Mouse (Mus musculus): ENCODE measurements around the gene Il17re. TPM values are rescaled to one million over a fixed set of nuclear protein-coding genes. Genes with fewer than 3 reads are reported as not detected.

Gene Il17re
- polyA plus RNA-seq, 1 experiment from 2014 or later: 8.4 TPM

GRCm38 (mm10) chr6:113438721-113439430, 19.4 kb upstream of the Il17re start:
- ATAC-seq (replicated peaks; ENCODE audit: low FRiP score, low TSS enrichment, low read depth) (no peak), DNase-seq (ENCODE audit: low spot score) (no peak)
- Histone ChIP-seq H3K4me3 (ENCODE audit: low read depth, low read length) (no peak overlapping the region), H3K4me1 (replicated peaks; ENCODE audit: control insufficient read depth, insufficient read depth, low read length) (peaks cover 7% of the 10 kb centered on the region), H3K27me3 (replicated peaks; ENCODE audit: control insufficient read depth, insufficient read depth, low read length) (no peaks in the 10 kb centered on the region), H3K9me3 (ENCODE audit: control insufficient read depth, low read length) (no peaks in the 10 kb centered on the region), H3K4me2 (ENCODE audit: low read length) (no peak overlapping the region), H3K36me3 (ENCODE audit: control insufficient read depth, insufficient read depth, low read length) (no peaks in the 10 kb centered on the region), H3K27ac (ENCODE audit: low read depth) (no peak overlapping the region), H3K9ac (ENCODE audit: low read length) (no peak overlapping the region)
- whole genome bisulfite sequencing: 52% methylated on average over 12 of the region's 12 CpGs

- H3K9me3 ChIP-seq (ENCODE audit: control insufficient read depth, low read length): no peaks in the 10 kb centered on the region
- no peak overlapping the region for H3K4me3 ChIP-seq (ENCODE audit: low read depth, low read length)
- ATAC-seq (replicated peaks; ENCODE audit: low FRiP score, low TSS enrichment, low read depth): no peak
- no peak for DNase-seq (ENCODE audit: low spot score)
- no peak overlapping the region for H3K9ac ChIP-seq (ENCODE audit: low read length)
- 81% methylated on average over 3 of the region's 3 CpGs for WGBS
- no peak overlapping the region for H3K4me2 ChIP-seq (ENCODE audit: low read length)
- H3K4me1 ChIP-seq (replicated peaks; ENCODE audit: control insufficient read depth, insufficient read depth, low read length): peaks cover 7% of the 10 kb centered on the region
- H3K27me3 ChIP-seq (replicated peaks; ENCODE audit: control insufficient read depth, insufficient read depth, low read length): no peaks in the 10 kb centered on the region
- no peaks in the 10 kb centered on the region for H3K36me3 ChIP-seq (ENCODE audit: control insufficient read depth, insufficient read depth, low read length)
- no peak overlapping the region for H3K27ac ChIP-seq (ENCODE audit: low read depth)
Observed at GRCm38 (mm10) chr6:113440686-113441085, 17.6 kb upstream of the Il17re start.

- Histone ChIP-seq H3K9ac (ENCODE audit: low read length) (no peak overlapping the region), H3K4me2 (ENCODE audit: low read length) (no peak overlapping the region), H3K27me3 (replicated peaks; ENCODE audit: control insufficient read depth, insufficient read depth, low read length) (no peaks in the 10 kb centered on the region), H3K9me3 (ENCODE audit: control insufficient read depth, low read length) (no peaks in the 10 kb centered on the region), H3K36me3 (ENCODE audit: control insufficient read depth, insufficient read depth, low read length) (no peaks in the 10 kb centered on the region), H3K4me1 (replicated peaks; ENCODE audit: control insufficient read depth, insufficient read depth, low read length) (peaks cover 7% of the 10 kb centered on the region), H3K27ac (ENCODE audit: low read depth) (no peak overlapping the region), H3K4me3 (ENCODE audit: low read depth, low read length) (no peak overlapping the region)
- ATAC-seq (replicated peaks; ENCODE audit: low FRiP score, low TSS enrichment, low read depth) (no peak), DNase-seq (ENCODE audit: low spot score) (peak; percentile 92)
- 53% methylated on average over 7 of the region's 7 CpGs for WGBS
Observed at GRCm38 (mm10) chr6:113441147-113441680, 17.1 kb upstream of the Il17re start.

- WGBS: 40% methylated on average over 9 of the region's 9 CpGs
- Histone ChIP-seq H3K9ac (ENCODE audit: low read length) (peak overlapping the region; percentile 96), H3K4me2 (ENCODE audit: low read length) (peak overlapping the region; percentile 92), H3K36me3 (ENCODE audit: control insufficient read depth, insufficient read depth, low read length) (peaks cover 5% of the 10 kb centered on the region), H3K27me3 (replicated peaks; ENCODE audit: control insufficient read depth, insufficient read depth, low read length) (no peaks in the 10 kb centered on the region), H3K9me3 (ENCODE audit: control insufficient read depth, low read length) (no peaks in the 10 kb centered on the region), H3K4me1 (replicated peaks; ENCODE audit: control insufficient read depth, insufficient read depth, low read length) (peaks cover 7% of the 10 kb centered on the region), H3K27ac (ENCODE audit: low read depth) (0 out of 2 replicates have a peak overlapping the region, but pooled peaks have one; percentile 59), H3K4me3 (ENCODE audit: low read depth, low read length) (peak overlapping the region; percentile 96)
- ATAC-seq (replicated peaks; ENCODE audit: low FRiP score, low TSS enrichment, low read depth) (peak; percentile 10; the same call in 1 of the 2 replicates), DNase-seq (ENCODE audit: low spot score) (no peak)
Observed at GRCm38 (mm10) chr6:113442087-113442441, 16.2 kb upstream of the Il17re start.

- ATAC-seq (replicated peaks; ENCODE audit: low FRiP score, low TSS enrichment, low read depth): peak; percentile 88
Observed at GRCm38 (mm10) chr6:113442442-113443090, 15.7 kb upstream of the Il17re start, which contains the start of gene Jagn1. Gene Jagn1, plus strand, starts transcription at chr6:113442569.

GRCm38 (mm10) chr6:113443091-113443490, 15.2 kb upstream of the Il17re start:
- Histone ChIP-seq H3K27ac (ENCODE audit: low read depth) (0 out of 2 replicates have a peak overlapping the region, but pooled peaks have one; percentile 59), H3K27me3 (replicated peaks; ENCODE audit: control insufficient read depth, insufficient read depth, low read length) (no peaks in the 10 kb centered on the region), H3K4me2 (ENCODE audit: low read length) (peak overlapping the region; percentile 92), H3K36me3 (ENCODE audit: control insufficient read depth, insufficient read depth, low read length) (peaks cover 15% of the 10 kb centered on the region), H3K4me1 (replicated peaks; ENCODE audit: control insufficient read depth, insufficient read depth, low read length) (peaks cover 7% of the 10 kb centered on the region), H3K9me3 (ENCODE audit: control insufficient read depth, low read length) (no peaks in the 10 kb centered on the region), H3K4me3 (ENCODE audit: low read depth, low read length) (peak overlapping the region; percentile 96), H3K9ac (ENCODE audit: low read length) (peak overlapping the region; percentile 96)
- 49% methylated on average over 12 of the region's 12 CpGs for WGBS
- DNase-seq (ENCODE audit: low spot score) (no peak), ATAC-seq (replicated peaks; ENCODE audit: low FRiP score, low TSS enrichment, low read depth) (no peak)

More at GRCm38 (mm10) chr6:113442442-113443090, 15.7 kb upstream of the Il17re start, which contains the start of gene Jagn1:
- peaks cover 7% of the 10 kb centered on the region for H3K4me1 ChIP-seq (replicated peaks; ENCODE audit: control insufficient read depth, insufficient read depth, low read length)
- H3K9ac ChIP-seq (ENCODE audit: low read length): peak within 1 kb of the TSS; percentile 96
- H3K36me3 ChIP-seq (ENCODE audit: control insufficient read depth, insufficient read depth, low read length): peaks cover 10% of the 10 kb centered on the region
- H3K27me3 ChIP-seq (replicated peaks; ENCODE audit: control insufficient read depth, insufficient read depth, low read length): no peaks in the 10 kb centered on the region
- H3K27ac ChIP-seq (ENCODE audit: low read depth): peak within 1 kb of the TSS; percentile 59; the same call in 1 of the 2 replicates
- peak; percentile 100 for DNase-seq (ENCODE audit: low spot score)
- peak within 1 kb of the TSS; percentile 92 for H3K4me2 ChIP-seq (ENCODE audit: low read length)
- WGBS: under 1% methylated on average over 45 of the region's 45 CpGs
- H3K4me3 ChIP-seq (ENCODE audit: low read depth, low read length): peak within 1 kb of the TSS; percentile 96
- H3K9me3 ChIP-seq (ENCODE audit: control insufficient read depth, low read length): no peaks in the 10 kb centered on the region

- no peak for ATAC-seq (replicated peaks; ENCODE audit: low FRiP score, low TSS enrichment, low read depth)
- Histone ChIP-seq H3K9me3 (ENCODE audit: control insufficient read depth, low read length) (no peaks in the 10 kb centered on the region), H3K27ac (ENCODE audit: low read depth) (no peak overlapping the region), H3K9ac (ENCODE audit: low read length) (no peak overlapping the region), H3K27me3 (replicated peaks; ENCODE audit: control insufficient read depth, insufficient read depth, low read length) (no peaks in the 10 kb centered on the region), H3K4me3 (ENCODE audit: low read depth, low read length) (no peak overlapping the region), H3K4me2 (ENCODE audit: low read length) (no peak overlapping the region), H3K4me1 (replicated peaks; ENCODE audit: control insufficient read depth, insufficient read depth, low read length) (peaks cover 7% of the 10 kb centered on the region), H3K36me3 (ENCODE audit: control insufficient read depth, insufficient read depth, low read length) (peaks cover 25% of the 10 kb centered on the region)
- no peak for DNase-seq (ENCODE audit: low spot score)
- WGBS: 79% methylated on average over 6 of the region's 8 CpGs
Observed at GRCm38 (mm10) chr6:113444207-113444965, 13.9 kb upstream of the Il17re start.

GRCm38 (mm10) chr6:113447639-113448038, 10.6 kb upstream of the Il17re start:
- DNase-seq (ENCODE audit: low spot score) (no peak), ATAC-seq (replicated peaks; ENCODE audit: low FRiP score, low TSS enrichment, low read depth) (no peak)
- H3K4me3 ChIP-seq (ENCODE audit: low read depth, low read length): no peak overlapping the region
- H3K4me2 ChIP-seq (ENCODE audit: low read length): no peak overlapping the region
- peaks cover 25% of the 10 kb centered on the region for H3K36me3 ChIP-seq (ENCODE audit: control insufficient read depth, insufficient read depth, low read length)
- H3K27ac ChIP-seq (ENCODE audit: low read depth): no peak overlapping the region
- WGBS: 88% methylated on average over 4 of the region's 4 CpGs
- H3K4me1 ChIP-seq (replicated peaks; ENCODE audit: control insufficient read depth, insufficient read depth, low read length): peaks cover 7% of the 10 kb centered on the region
- no peaks in the 10 kb centered on the region for H3K9me3 ChIP-seq (ENCODE audit: control insufficient read depth, low read length)
- H3K9ac ChIP-seq (ENCODE audit: low read length): no peak overlapping the region
- H3K27me3 ChIP-seq (replicated peaks; ENCODE audit: control insufficient read depth, insufficient read depth, low read length): no peaks in the 10 kb centered on the region
